Mouse (Mus musculus) lung, postnatal 4 days (tissue): ENCODE measurements around the gene Lrguk.

Experiments used
- DNase-seq, 2 experiments: peaks; one replicate each; pipeline ENCODE4 v3.0.0; 2021

Gene Lrguk

DNA sequence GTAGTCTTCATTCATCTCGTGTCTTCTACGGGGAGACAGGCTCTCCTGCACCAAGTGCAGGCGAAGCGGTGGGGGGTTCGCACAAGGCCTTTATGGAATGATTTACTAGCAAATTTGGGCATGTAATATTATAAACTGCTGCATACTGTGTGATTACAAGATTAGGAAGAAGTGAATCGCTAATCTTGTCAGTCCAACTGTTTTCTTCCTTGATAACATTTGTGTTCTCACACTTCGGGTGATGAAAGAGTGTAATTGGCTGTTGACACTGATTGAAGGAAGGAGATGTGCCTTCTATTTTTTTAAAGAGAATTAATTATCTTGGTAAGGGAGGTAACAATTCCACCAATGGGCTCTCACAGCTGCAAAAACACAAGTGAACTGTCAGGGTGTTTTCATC is 119.4 kb downstream of the Lrguk start:
- no peak for DNase-seq

DNA sequence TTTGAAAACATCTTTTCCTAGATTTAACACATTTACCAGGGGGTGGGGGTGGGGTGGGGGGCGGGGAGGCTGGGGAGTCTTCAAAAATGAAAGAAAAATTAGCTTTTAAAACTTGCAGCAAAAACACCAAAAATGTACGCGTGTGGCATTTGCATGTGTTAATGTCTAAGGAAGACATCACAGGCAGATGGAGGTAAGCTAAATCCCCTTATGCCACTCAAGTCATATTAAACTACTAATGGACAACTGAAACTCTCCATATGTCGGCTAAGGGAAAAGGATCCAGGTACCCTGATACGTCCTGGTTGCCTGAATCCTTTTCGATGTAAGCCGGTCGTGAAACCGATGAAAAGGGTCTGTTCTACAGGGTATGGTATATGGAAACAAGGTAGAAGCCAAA is 119.8 kb downstream of the Lrguk start:
- no peak for DNase-seq

DNA sequence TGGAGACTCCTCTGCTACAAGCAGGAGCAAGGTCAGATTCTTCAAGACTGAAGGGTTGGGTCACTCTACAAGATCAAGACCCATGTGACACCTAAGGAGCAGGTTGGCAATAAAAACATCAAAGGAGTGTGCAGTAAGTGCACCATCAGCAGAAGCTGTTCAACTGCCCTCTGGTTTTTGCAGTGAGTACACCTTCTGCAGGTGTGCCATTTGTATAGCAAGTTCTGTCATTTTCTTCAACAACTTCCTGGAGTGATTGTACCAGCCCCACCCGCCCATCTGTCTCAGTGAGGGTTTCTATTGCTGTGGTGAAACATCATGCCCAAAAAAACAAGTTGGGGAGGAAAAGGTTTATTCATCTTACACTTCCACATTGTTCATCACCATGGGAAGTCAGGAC is 120.6 kb downstream of the Lrguk start:
- no peak for DNase-seq

DNA sequence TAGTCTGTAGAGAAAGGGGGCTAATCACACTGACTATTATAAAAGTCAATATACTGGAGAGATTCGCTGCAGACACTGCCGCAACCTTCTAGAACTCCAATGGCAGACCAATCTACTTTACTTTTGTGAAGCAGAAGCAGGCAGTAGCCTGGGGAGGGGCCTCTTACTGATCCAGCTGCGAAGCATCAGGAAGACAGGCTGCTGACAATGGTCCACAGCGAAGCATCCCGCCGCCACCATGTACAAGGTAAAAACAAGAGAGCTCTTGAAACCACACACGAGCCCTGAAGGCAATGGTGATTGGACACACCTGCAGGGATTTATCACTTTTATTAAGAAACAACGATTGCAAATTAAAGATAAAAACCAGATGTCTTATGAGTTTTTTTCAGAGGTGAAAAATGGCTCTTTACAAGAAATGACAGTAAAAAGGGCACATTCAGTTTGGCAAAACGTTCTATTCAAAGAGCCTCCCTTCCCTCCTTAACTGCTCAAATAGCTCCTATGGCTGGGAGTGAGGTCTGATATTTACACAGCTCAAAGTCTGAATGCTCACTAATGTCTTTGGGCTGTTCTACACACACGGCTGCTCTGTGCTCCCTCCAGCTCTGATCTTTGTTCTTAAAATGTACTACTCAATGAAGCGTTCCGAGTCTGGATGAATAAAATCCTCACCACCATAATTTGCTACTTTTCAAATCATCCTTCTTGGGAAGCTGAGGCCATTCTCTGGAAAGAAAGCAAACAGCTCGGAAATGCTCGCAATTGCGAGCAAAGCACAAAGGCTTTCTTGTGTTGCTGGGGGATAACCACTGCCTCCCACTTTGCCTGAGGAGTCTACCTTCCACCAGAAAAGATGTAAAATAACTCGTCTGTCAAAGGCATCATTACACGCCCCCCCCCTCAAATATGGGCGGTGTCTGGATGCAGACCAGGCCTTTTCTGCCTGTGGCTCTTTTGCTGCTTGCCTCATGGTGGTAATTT is 124.1 kb downstream of the Lrguk start:
- no peak for DNase-seq

DNA sequence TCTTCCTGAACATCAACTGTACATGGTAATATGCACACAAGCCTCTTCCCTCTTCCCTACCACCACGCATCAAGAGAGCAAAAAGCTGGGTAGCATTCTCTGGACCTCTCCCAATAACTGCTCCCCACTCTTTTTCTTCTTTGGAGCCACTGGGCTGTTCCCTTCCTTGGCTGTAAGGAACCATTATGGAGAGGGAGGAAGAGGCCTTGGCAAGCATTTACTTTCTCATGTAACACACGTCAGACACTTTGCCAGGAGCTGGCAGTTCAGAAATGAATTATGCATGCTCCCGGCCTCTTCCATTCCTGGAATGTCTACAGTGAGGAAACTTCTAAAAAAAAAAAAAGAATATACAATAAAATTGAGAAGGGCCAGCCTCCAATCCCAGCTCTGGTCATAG is 125.0 kb downstream of the Lrguk start:
- DNase-seq: peak; percentile 50 to 65

DNA sequence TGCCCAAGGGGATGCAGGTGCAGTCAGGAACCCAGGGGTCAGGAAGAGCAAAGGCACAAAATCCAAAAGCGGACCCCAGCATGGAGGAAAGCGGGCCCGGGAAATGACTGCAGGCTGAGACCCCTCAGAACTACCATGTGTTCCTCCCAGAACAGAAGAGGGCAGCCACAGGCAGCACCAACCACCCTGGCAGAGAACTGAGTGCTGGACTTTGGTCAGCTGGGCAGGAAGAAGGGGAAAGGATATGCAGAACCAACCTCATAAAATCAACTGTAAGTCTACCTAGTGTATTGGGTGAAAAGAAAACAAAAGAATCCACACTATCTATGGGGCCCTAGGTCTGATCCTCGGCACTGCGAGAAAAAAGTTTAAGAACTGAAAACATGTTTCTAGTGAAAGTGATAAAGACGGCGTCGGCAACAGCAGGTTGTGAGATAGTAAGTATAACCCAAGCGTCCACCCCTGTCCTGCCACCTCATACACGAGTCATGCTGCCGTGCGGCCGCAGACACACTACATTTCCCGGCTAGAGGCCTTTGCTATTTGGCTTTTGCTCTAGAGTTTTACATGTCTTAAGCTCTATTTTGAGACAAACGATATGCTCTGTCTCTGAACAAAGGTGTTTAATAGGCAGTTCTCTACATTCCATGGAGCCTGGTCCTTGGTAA is 126.0 kb downstream of the Lrguk start:
- DNase-seq: no peak

DNA sequence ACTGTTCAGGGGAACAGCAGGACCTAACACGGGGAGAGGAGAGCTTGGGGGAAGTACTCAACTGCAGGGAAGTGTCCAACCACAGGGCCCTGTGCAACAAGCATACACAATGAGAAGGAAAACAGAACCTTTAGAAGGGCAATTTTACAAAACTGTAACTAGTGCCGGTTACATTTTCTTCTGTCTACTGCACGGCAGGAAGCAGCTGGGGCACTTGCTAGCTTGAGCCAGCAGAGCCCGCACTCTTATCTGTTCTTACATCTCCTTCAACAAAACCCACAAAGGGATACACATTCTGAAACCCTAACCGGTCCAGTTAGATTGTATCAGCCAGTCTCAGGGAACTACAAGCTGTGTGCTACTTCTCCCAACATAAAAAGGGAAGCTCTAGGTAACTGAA is 126.8 kb downstream of the Lrguk start:
- no peak for DNase-seq

DNA sequence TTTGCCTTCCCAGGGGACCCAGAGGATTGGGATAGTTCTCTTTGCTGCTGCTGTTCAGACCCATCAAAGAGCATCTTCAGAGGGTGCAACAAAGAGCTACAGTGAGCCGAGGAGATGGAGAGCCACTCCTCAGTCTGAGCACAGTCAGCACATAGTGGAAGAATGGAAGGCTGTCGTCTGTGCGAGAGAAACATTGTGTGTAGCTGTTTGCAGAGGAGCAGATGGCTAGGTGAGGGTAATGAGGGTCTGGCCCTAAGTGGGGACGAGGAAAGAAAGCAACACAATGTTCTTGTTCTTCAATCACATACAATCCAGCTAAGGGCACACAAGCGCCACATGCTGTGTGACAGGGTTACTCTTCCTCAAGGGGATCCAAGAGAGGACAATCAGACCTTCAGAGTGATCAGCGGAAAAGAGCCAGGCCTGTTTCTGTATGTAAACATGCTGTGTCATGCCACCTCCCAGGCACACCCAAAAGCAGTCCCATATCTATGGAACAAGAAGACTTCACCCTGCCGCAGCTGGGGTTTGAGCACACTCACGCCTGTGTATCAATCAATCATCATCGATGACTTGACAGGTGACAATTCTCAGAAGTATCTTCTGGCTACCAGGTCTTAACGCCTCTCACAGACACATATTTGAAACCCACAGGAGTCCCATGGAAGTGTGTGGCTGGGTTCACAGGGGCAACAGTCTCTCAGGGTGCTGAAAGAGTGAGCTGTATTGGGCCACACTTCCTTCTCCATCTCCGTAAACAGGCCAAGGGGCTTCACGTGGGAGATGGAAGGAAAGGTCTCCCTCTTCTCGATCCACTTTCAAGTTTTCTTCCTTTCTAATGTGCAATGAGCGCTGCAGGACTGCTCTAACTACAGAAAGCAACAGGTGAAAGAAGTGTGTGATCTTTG is 127.8 kb downstream of the Lrguk start:
- no peak for DNase-seq

DNA sequence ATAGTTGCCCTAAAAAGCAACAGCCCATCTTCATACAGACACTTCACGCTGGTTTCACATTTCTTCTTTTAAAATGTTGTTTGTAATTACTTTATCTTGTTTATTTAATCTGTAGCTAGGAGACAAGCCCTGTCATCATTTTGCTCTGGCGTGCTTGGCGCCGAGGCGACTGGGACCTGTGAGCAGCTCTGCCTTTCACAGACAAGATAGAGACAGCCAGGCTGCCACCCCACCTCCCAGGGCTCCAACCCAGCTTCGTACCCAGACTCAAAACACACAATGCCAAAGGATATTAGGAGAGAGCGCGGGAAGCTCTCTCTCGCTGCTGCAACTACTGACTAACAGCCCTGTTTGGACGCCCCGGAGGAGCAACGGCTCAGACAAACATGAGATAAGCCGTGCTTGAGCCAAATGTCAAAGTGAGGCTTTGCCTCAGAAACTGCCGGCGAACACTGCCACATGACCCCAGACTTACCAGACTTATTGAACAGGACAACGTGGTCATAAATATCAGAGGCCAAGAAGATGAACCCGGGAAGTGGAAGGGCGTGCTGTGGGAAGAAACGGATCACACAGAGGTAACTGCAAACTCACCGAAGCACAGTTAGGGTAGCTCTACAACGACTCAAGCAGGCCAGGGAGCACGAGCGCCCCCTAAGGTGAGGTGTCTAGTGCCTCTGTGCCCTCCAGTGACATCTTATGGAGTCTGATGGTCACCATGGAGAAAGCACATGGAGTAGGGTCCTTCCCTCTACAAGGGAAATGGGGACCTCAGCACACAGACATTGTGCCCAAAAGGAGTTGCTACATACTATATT is 131.0 kb downstream of the Lrguk start:
- peak; percentile 24 to 68 for DNase-seq

DNA sequence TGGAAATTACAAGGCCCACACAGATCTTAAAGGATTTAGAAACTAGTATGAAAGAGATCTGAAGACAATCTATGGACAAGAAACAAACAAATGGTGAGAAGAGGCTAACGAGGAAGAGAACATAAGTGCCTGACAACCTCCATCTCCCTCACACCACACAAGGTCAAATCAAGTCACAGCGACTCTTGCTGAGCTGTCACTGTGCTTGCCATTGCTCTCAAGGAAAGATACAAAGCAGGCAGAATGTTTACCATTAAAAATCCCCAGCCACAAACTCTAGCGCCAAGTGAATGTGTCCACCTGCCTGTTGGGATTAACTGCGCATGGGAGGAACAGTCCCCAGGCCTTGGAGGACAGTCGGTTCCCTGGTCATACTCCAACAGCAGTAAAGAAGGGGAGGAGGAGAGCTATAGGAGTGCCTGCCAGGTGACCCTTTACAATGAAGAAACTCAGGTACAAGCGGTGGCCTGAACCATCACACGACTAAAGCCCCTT is 131.6 kb downstream of the Lrguk start:
- DNase-seq: no peak

DNA sequence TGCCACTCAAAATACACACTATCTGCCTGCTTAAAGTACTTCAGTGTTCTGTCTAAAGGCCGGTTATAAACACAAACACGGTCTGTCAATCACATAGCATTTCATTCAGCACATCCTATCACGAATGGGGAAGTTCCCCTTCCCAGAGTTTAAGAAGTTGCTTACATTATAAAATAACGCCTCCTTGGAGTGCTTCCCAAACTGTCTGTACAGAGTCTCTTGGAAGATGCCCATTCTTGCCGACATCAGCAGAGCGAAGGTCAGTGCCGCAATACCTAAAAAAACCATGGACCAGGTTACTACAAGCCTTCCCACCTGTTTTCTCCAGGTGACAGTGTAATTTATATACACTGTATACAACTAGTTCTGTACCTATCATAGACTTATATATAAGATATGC is 132.3 kb downstream of the Lrguk start:
- no peak for DNase-seq

DNA sequence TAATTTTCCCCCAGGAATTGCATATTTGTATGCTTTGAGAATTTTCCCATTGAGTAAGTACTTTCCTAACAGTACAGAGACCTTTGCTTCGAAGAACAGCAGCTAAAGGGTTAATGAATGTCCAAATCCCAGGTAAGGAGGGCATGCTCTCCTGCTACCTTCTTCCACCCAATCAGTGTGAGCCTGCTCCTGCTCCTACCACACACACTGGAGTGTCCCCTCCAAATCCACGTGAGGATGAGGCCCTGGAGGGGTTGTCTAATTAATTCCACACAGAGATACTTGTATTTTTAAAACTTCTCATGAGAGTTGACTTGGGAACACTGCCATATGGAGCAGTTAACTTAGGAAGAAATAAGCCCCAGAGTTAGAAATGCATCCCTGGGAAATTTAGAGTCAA is 133.4 kb downstream of the Lrguk start:
- no peak for DNase-seq

DNA sequence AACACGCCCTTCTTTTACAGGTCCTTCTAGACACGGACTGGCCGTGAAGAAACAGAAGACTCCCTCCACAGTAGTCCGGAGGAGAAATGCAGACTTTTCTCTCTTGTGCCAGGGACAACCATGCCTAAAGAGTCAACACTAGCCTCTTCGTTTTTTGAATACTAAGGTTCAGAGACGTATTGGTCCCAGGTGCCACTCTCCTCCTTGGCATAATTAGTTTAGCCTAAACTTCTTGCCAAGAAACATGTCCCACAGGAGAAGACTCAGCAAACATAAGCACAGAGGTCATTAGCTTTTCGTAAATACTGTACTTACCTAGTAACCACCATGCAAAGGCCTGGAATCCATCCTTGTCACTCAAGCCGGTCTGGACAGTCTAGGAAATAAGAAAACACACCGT is 133.8 kb downstream of the Lrguk start:
- no peak for DNase-seq

DNA sequence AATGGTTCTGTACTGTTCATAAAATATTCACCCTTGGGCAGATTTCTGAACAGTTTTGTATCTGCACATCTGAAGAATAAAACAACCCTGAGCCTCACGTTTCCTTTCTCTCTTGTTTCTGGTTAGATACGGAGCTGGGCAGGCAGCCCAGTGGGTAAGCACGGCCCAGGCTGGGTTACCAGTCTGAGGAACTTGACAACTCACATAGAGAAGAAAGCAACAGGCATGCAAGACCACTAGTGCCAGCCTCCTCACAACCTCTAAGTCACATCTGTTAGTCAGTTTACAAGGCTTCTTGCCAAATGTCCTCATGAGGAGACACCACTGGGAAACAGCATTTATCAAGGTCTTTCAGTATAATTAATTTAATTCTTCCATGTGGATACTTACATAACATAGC is 139.6 kb downstream of the Lrguk start:
- no peak for DNase-seq

DNA sequence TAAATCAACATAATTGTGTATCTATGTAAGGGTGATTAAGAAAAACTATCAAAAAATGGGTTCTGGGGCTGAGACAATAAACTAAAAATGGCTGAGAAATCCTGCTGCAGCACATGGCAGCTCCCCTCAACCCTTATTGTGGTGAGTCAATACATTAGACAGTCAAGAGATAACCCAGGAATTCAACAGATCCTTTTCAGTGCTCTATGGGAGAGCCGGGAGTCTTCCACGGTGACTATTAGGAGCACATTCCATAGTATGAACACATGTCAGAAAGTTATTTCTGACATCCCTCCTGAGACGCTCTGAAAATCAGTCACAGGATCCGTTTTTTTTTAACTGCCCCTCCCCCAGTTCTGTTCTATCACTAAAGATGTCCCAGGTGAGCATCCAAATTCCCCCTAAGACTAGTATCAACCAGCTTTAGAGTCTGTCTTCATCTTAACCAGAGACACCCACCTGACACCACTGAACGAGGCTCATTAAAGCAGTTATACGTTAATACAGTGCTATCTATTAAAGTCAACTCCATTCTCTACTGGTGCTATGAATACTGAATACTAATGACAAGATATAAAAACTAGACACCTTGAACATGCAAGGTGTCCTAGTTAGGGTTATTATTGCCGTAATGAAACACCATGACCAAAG is 141.7 kb downstream of the Lrguk start:
- no peak for DNase-seq

DNA sequence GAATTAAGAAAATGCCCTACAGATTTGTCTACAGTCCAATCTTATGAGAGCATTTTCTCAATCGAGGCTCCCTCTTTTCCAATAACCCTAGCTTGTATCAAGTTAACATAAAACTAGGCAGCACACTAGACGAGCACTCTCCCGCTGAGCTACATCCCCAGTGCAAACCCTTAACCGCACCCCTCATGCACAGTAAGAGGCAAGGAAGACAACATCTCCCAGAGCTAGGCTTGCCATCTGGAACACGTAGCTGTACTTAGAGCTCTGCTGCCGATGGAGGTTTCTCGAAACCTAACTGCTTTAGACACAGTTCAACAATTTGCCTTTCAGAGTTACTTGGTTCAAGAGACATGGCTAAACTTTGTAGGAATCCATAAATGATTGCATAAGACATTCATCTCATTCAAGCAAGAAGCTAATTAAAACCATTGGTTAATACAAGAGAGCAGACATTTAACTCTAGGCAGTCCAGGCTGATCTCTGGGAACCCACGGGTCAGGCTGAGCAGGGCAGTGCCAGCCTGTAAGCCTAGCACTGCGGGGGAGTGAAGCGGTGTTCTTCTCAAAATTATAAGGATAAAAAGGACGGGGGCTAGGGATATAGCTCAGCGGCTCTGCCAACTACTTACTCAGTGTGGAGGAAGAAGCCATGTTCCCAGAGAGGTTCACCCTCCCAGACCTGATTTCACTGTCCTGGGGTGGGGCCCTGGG is 142.7 kb downstream of the Lrguk start:
- no peak for DNase-seq

DNA sequence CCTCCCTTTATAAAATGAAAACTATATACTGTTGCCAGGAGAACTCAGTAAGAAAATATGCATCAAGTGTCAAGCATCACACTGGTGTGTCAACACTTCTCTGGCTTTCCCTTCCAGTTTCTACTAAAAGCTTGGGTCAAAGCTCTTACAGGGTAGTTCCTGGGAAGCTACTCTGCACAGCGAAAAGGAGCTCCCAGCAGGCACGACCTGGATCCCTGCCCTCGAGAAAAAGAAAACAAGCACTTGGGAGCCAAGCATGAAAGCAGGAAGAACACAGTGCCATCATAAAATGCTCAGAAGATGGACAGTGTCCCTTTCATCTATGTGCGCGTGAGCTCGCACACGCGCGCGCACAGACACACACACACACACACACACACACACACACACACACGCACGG is 144.0 kb downstream of the Lrguk start:
- DNase-seq: no peak

DNA sequence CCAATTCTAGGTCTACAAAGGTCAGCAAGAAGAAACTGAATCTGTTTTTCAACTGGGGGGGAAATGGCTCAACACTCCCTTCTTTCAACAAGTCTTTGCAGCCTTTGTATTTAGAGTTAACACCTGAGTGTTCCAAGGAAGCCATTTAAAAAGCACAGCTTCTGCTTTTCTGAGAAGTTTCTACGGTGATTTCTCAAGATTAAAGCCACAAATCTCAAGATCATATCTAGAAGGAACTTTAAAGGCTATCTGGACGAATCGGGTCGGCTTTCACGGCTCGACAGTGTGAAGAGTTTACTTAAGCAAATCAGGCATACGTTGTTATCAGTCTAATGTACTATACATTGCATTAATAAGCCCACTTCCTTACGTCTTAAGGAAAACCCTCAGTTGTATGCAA is 145.5 kb downstream of the Lrguk start:
- no peak for DNase-seq

DNA sequence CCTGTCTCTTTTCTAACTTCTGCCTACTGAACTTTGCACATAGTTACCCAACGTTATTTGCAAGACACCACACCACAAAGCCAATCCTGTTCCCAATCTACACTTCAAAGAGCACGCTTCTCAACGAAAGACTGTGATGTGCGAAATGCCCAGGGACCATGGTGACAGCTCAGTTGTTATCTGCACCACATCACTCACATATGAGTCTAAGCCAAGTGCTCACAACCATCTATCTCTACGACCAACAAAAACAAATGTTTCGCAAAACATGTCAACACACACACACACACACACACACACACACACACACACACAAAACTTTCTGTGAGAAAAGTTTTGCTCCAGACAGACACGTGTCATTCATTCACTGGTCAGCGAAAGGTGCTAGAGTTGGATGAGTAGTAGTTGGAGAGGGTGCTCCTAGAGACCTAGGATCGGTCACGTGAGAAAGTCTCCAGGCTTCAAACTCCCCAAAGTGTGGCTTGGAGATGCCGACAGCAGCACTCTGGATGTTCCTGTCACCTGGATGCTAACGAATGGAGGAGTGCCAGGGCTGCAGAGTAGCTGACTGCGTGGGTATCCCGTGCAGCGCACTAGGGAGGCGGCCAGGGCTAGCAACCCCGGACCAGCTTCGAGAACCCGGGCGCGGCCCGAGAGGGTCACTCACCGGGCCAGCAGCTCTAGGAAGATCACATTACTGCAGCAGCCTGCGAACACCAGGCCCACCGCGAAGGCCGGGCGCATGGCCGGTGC is 147.0 kb downstream of the Lrguk start:
- no peak for DNase-seq

DNA sequence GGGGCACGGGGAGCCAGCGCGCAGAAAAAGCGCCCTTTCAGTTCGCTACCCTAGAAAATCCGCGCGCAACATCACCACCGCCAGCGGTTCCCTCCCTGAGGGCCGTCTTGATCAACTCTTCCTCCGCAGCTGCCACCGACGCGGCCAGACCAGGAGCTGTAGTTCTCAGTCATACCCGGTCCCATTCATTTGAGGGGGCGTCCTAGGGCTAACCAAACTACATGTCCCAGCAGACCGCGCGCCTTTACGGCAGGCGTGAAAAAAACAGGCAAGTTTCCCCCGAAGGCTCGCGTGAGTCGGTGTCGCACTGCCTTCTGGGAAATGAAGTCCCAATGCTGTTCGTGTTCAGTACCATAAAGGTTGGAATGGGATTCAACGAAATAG is 147.6 kb downstream of the Lrguk start, which contains the start of gene Slc35b4:
Gene Slc35b4 (minus strand): TSS at position 248 of the 384 bp plus-strand sequence.
- DNase-seq: peak; percentile 95 to 96
